Mouse (Mus musculus) urinary bladder, adult 18-20 months (tissue): ENCODE results near the gene Tbk1.

Source experiments
- DNase-seq, 2 experiments: peaks; one replicate each; pipeline ENCODE4 v3.0.0; 2022; ENCODE audit warnings: low spot score in 2 of 2, mixed read lengths in 2 of 2

Tbk1 gene

DNA sequence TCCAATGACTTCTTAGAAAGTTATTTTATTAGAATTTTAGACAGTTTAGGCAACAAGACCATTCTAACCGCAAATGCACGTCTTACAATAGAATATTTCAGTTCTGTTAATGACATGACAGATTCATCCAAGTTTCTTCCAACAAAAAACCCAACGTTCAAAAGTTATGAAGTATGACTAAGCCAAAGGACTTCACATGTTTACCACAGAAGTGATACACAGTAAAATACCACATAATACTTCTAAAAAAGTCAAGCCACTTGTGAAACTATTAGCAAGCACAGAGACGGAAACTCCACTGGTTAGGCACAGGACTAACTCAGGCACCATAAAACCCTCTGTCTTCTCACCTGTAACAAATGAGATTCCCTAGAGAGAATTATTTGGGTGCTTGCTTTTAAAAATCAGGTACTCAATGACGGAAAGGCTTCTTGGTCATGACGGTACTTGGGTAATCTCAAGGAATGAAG, 819 bp upstream of the Tbk1 start:
- DNase-seq: no peak

GRCm38 (mm10) chr10:121585791-121586642, 570 bp downstream of the Tbk1 start:
- DNase-seq: peak; percentile 27 to 51

GRCm38 (mm10) chr10:121585056-121585790, 1.4 kb downstream of the Tbk1 start:
- no peak for DNase-seq

- no peak for DNase-seq
Observed at GRCm38 (mm10) chr10:121584033-121584432, 2.6 kb downstream of the Tbk1 start.

- no peak for DNase-seq
Observed at GRCm38 (mm10) chr10:121583016-121583415, 3.6 kb downstream of the Tbk1 start.

DNA sequence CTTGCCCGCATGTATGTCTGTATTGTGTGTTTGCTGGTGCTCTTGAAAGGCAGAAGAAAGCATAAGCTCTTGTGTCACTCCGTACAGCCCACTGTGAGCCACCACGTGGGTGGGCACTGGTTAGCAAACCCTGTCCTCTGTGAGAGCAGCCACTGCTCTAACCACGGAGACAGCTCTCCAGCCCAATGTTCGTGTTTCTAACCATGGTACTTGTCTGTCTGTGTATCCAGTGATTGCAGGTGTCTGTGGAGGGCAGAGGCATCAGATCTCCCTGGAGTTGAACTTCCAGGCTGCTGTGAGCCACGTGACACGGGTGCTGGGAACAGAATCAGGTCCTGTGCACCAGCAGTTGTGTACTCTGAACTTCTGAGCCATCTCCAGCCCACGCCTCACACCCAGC, 4.3 kb downstream of the Tbk1 start:
- DNase-seq: no peak

GRCm38 (mm10) chr10:121581405-121581804, 5.2 kb downstream of the Tbk1 start:
- no peak for DNase-seq

- no peak for DNase-seq
Observed at GRCm38 (mm10) chr10:121580381-121580780, 6.2 kb downstream of the Tbk1 start.

GRCm38 (mm10) chr10:121576372-121576771, 10.2 kb downstream of the Tbk1 start:
- DNase-seq: no peak

DNA sequence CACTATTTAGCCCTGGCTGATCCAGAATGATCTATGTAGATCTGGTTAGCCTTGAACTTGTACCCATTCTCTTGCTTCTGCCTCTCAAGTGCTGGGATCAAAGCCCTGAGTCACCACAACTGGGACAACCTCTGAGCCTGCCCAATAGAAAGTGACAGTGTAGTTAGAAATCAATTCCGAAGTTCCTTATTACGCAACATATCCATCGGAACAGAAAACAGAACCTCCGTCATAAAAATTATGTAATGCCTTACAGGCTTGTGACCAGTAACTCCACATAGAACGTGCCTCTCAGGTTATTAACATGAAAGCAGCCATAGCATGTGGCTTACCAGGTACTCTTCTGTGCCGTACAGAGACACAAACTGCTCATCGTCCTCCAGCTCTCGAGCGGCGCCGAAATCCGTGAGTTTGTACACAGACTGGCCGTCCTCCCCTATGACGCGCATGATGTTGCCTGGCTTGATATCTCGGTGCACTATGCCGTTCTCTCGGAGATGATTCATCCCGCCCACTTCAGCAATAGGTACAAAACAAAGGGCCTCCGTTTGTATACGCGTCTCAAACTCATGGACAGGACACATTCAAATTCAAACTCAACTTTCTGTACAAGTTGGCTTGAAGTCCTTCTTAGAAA, 15.0 kb downstream of the Tbk1 start:
- no peak for DNase-seq

GRCm38 (mm10) chr10:121571031-121571430, 15.6 kb downstream of the Tbk1 start:
- DNase-seq: no peak

- DNase-seq: no peak
Observed at GRCm38 (mm10) chr10:121569796-121570195, 16.8 kb downstream of the Tbk1 start.

DNA sequence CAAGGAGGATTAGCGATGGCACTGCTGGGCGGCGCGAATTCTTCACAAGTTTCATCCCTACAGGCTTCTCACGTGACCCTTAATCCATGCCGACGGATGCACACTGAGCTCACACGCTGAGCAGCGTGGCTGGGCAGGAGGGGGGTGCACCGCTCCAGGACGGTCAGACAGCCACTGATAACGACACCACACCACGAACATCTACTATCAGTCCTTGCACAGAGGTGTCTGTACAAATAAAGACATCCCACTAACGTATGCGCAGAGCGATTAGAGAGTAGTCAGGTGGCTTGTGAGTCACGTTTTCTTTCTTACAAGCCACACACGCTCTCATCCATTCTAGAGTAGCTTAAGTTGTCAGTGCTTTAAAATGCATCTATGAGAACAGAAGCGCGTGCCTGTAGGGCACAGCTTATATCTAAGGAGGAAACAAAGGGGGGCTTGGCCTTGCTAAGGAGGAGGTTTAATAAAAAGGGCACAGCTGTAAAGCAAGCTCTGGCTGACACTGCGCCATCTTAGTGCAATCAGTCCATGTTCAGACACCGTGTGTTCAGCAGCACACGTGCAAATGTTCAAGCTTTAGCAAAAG, 17.5 kb downstream of the Tbk1 start:
- DNase-seq: no peak

GRCm38 (mm10) chr10:121568534-121568933, 18.1 kb downstream of the Tbk1 start:
- no peak for DNase-seq

DNA sequence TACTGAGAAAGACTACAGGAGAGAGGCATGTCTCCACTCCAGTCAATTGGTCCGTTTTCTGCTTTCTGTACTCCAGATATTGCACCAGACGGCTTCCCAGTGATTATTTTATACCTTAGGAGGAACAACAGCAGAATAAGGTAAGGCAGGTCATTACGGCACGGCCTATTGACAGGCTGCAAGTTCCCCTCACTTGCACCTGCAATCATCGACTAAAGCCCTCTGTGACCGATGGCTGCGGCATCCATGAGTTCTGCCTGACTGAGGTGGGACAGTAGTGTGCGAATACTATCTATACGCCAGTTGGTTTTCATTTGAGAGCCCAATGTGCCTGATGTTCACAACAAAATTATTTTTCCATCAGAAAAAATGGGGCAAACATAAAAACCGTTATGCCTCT, 18.6 kb downstream of the Tbk1 start:
- DNase-seq: no peak

DNA sequence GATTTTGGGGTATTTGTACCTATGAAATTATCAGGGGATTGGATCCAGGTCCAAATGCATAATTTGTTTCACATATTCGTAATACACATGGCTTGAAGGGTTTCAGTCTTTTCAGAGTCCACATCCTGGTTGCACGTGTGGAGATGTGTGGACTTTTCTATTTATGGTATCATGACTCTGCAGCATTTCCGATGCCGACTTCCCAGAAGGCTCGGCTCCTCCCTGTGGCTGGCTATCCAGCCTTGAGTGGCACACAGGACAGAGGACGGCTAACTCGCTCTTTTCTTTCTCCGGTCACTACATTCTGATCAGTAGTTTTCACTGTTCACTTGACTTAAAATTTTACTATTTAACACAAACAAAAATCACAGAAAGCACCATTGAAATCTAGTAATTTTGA, 22.1 kb downstream of the Tbk1 start:
- no peak for DNase-seq

GRCm38 (mm10) chr10:121558231-121558630, 28.4 kb downstream of the Tbk1 start:
- DNase-seq: no peak

DNA sequence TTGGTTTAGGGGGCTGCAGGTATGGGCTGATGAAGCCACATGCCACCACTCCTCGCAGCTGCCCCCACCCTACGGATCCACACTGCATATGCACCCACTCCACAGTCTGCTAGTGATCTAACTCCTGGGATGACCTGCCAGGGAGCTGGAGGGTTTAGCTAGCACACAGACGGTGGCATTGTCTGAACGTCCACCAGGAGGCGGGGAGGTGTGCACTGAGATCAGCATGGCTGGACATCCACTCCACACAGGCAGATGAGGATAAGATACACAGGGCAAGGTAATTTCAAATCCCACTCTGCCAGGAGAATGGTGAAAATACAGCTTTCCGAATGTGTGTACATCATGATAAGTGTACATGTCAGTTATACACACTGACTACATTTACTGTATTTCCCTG, 30.3 kb downstream of the Tbk1 start:
- DNase-seq: no peak

GRCm38 (mm10) chr10:121550334-121550733, 36.3 kb downstream of the Tbk1 start:
- DNase-seq: no peak

- DNase-seq: no peak
Observed at GRCm38 (mm10) chr10:121549670-121550069, 36.9 kb downstream of the Tbk1 start.

- no peak for DNase-seq
Observed at GRCm38 (mm10) chr10:121547162-121547561, 39.4 kb downstream of the Tbk1 start.

DNA sequence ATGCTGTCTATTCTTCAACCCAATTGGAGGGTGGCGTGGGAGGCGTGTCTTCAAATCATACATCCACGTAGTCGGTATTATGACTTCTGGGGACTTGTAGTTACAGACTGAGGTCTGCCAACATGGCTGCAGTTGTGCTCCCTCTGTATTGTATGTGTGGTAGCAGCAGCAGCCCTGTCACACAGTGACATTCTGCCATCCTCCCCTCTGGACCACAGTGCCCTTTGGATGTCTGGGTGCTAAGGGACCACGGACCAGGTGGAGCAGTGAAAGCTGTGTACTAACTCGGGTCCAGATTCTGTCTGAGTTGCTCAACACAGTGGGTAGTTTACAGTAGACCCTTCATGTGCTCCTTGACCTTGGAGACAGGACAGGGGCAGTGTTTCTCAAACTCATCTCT, 43.0 kb downstream of the Tbk1 start:
- DNase-seq: no peak
